Mouse (Mus musculus) mouse embryonic stem cell (cell line): Measurements from ENCODE around the gene B3gnt9.
"Not testable (repeated sequence)": the region's sequence is repeated elsewhere in the genome, so short reads cannot be mapped to it uniquely, and the experiment has no call there.

Experiments used
- in situ Hi-C, 2 experiments: fragments of 300-500 bp; cut with MboI; formaldehyde crosslinking; loops; 1 replicate in 1 of 2; 3 replicates in 1 of 2; pipeline ENCODE4 v1.14.3; 2019 to 2020; ENCODE audit warnings: low sequenced_read_pairs in 2 of 2, low pct_unique_long_range_greater_than_20kb in 1 of 2, mixed read lengths in 1 of 2; ENCODE audit not compliant: unreplicated experiment in 1 of 2

The B3gnt9 gene

DNA sequence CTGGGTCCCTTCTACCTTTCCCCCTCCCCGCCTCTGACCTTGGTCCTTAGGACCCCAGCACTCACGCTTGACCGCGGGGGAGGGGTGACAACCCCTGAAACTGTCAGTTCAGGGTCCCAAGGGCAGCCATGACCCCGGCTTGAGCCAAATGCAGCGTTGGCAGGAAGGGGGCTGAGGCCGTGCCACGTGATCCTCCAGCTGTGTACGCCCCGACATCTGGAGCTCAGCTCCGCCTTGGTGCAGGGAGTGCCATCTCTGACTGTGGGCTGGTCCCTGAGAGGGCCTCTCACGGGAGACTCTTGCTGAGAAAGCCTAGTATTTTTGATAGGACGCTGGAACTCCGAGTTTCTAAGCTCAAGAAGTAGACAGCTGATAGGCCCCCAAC, at the start of gene B3gnt9:
B3gnt9 (minus strand) TSS at position 188 of the 385 bp plus-strand sequence.
- in situ Hi-C loops, result no loop called here

GRCm38 (mm10) chr8:105303874-105304273, 48.9 kb upstream of the B3gnt9 start:
- in situ Hi-C loops, result no loop called here

- in situ Hi-C loops, result no loop called here
Measured at GRCm38 (mm10) chr8:105303396-105303795, 48.4 kb upstream of the B3gnt9 start.

GRCm38 (mm10) chr8:105299962-105300361, 45.0 kb upstream of the B3gnt9 start:
- in situ Hi-C loops, result no loop called here

DNA sequence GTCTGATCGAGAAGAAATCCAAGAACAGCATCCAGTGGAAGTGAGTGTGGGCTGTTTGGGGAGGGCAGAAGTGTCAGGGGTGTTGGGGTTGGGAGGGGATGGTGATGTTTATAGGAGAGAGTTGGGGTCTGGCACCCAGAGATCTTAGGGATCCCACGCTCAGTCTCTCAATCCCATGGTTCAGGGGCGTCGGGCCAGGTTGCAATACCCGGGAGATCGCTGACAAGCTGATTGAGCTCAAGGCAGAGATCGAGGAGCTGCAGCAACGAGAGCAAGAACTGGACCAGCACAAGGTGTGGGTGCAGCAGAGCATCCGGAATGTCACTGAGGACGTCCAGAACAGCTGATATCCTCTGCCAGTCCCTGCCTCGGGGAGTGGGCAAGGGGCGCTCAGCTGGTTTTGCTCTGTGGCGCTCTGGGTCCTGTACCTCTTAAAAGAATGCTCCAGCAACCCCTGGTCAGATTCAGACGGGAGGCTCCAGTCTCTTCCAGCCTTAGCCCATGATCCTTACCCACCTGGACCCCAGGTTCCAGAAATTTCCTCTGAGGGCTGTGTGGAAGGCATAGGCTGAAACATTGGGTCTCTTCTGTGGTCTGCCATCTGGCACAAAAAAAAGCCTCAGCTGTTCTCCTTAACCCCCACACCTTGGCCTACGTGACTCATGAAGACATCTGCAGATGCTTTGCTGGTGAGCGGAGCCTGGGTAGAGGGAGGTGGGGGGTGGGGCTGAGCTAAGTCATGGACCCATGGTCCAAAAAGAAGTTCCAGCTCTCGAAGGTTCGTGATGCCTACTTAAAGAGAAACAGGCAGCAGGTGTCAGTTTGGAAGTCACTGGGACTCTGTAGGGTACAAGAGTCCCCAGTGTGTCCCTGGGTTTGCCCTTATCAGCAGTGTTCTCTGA, 43.6 kb upstream of the B3gnt9 start:
- in situ Hi-C loops, result no loop called here

GRCm38 (mm10) chr8:105297511-105298192, 42.7 kb upstream of the B3gnt9 start, which contains the start of gene E2f4:
Gene E2f4 (plus strand): TSS chr8:105297663.
- in situ Hi-C loops, result no loop called here

GRCm38 (mm10) chr8:105295895-105296573, 41.1 kb upstream of the B3gnt9 start, which contains the start of gene Exoc3l:
Gene Exoc3l (minus strand): TSS chr8:105296101.
- in situ Hi-C loops, result no loop called here

DNA sequence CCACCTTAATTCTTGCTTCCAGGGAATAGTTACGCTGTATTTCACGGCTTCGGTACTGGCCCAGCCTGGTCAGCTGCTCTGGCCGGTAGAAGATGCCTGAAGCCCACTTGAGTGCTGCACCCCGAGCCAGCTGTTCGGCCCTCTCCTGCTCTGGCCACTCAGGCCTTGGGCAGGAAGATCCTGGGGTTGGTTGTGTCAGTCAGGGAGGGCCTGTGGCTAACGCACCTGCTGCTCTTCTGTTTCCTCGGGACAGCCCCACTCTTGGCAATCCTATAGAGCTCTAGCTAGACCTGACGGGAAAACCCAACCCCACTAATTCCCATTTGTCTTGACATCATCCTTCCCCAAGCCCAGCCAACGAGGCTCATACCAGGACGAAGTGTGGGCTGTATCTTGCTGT, 40.3 kb upstream of the B3gnt9 start:
- in situ Hi-C loops, result no loop called here

GRCm38 (mm10) chr8:105294776-105295175, 39.8 kb upstream of the B3gnt9 start:
- in situ Hi-C loops, result no loop called here

DNA sequence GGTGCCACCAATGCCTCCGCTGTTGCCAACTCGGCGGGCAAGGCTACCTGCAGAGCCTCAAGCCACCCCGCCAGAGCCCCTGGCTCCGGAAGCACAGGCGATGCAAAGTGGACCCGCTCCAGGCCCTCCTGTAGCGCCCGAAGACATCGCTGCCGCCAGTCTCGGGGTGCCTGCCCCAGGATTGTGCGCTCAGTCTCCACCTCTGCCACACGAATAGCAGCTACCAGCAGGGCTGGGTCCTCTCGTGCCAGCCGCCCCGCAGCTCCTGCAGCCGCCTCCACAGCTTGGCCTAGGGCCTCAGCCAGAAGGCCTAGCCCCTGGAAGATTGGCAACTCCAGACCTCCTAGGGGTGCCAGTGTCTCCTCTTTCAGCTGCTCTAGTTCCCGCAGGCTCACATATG, 38.5 kb upstream of the B3gnt9 start:
- in situ Hi-C loops, result no loop called here

DNA sequence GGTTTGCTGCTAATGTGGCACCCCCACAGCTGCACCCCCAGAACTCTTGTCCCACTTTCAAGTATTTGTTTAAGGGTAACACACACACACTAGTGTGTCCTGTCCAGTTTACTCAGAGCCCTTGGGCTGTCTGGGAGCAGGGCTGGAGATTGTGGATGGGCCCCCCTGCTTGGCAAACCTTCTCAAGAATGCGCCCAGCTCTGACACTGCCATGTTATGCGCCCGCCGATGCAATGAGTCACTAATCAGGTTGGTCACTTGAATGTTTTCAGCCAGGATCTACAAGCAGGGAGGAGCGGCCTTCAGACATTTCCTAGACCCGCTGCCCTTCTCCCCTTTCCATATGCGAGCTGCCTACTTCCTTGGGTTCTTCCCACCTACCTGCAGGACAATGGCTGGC, 37.5 kb upstream of the B3gnt9 start:
- in situ Hi-C loops, result no loop called here

- in situ Hi-C loops, result not testable (repeated sequence)
Measured at GRCm38 (mm10) chr8:105291802-105292201, 36.8 kb upstream of the B3gnt9 start.

DNA sequence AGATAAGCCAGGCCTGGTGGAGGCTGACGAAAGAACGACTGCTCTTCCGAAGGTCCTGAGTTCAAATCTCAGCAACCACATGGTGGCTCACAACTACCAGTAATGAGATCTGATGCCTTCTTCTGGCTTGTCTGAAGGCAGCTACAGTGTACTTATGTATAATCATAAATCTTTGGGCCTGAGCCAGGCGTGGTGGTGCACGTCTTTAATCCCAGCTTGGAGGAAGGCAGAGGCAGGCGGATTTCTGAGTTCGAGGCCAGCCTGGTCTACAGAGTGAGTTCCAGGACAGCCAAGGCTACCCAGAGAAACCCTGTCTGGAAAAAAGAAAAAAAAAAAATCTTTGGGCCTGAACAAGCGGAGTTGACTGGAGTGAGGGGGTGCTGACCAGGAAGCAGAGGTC, 36.4 kb upstream of the B3gnt9 start:
- in situ Hi-C loops, result not testable (repeated sequence)

- in situ Hi-C loops, result no loop called here
Measured at GRCm38 (mm10) chr8:105290554-105291314, 35.8 kb upstream of the B3gnt9 start.

GRCm38 (mm10) chr8:105289805-105290460, 35.0 kb upstream of the B3gnt9 start, which contains the start of gene 4931428F04Rik:
Gene 4931428F04Rik (minus strand): TSS chr8:105289864.
- in situ Hi-C loops, result loop anchor here (10.0 kb wide), 3 partner anchors 155 to 225 kb away; partner anchors contain the start of gene Ces4a (in 1 of the 2)

- in situ Hi-C loops, result loop anchor here (10.0 kb wide), 3 partner anchors 154 to 224 kb away; partner anchors contain the start of gene Ces4a (in 1 of the 2)
Measured at GRCm38 (mm10) chr8:105288958-105289732, 34.2 kb upstream of the B3gnt9 start.

- in situ Hi-C loops, result loop anchor here (10.0 kb wide), 3 partner anchors 153 to 223 kb away; partner anchors contain the start of gene Ces4a (in 1 of the 2)
Measured at GRCm38 (mm10) chr8:105288231-105288630, 33.3 kb upstream of the B3gnt9 start.
